Mouse (Mus musculus) small intestine, adult 2 months (tissue): ENCODE results near the gene Lbhd2. TPM values are rescaled to one million over a fixed set of nuclear protein-coding genes. Genes with fewer than 3 reads are reported as not detected.

Experiments used
- H3K27ac ChIP-seq: fragments of 200-500 bp; 2 replicates; pipeline ENCODE4 v1.5.1; 2012; ENCODE audit warnings: low read depth, low read length, control low read depth, inconsistent platforms; ENCODE audit not compliant: insufficient read depth
- H3K27me3 ChIP-seq: fragments of 200-500 bp; 2 replicates; pipeline ENCODE4 v1.6.1; 2012; ENCODE audit warnings: mild to moderate bottlenecking, moderate library complexity, low read length, inconsistent platforms; ENCODE audit not compliant: control insufficient read depth, insufficient read depth
- H3K36me3 ChIP-seq: fragments of 200-500 bp; 2 replicates; pipeline ENCODE4 v1.6.1; 2012; ENCODE audit warnings: mild to moderate bottlenecking, low read length, control low read depth, inconsistent platforms; ENCODE audit not compliant: control insufficient read depth, insufficient read depth
- H3K4me1 ChIP-seq: fragments of 200-500 bp; 2 replicates; pipeline ENCODE4 v1.6.1; 2012; ENCODE audit warnings: low read length, inconsistent platforms, mixed read lengths; ENCODE audit not compliant: control insufficient read depth, insufficient read depth, insufficient read length
- H3K4me3 ChIP-seq: fragments of 200-500 bp; 2 replicates; pipeline ENCODE4 v1.5.1; 2012; ENCODE audit warnings: low read depth, mild to moderate bottlenecking, control low read depth, inconsistent platforms, low read length, moderate library complexity
- CTCF ChIP-seq: fragments of 200-500 bp; IDR thresholded peaks from 2 replicates; pipeline ENCODE4 v1.5.1; 2012; ENCODE audit warnings: low read depth, mild to moderate bottlenecking, control low read depth, inconsistent platforms, low read length, moderate library complexity, mixed read lengths; ENCODE audit not compliant: insufficient replicate concordance, insufficient read length; ENCODE audit errors: extremely low read depth
- POLR2A ChIP-seq: fragments of 200-500 bp; IDR thresholded peaks from 2 replicates; pipeline ENCODE4 v1.6.1; 2012; ENCODE audit warnings: low read depth, mild to moderate bottlenecking, control low read depth, inconsistent platforms, low read length, moderate library complexity
- WGBS: fragments of 180-500 bp; shearing (Covaris S2); methylation state at CpG from one replicate; pipeline ENCODE4 v1.1.7; 2018; 5-methylcytosine and 5-hydroxymethylcytosine counted together
- polyA plus RNA-seq: library from polyadenylated mRNA; depleted of rRNA; stranded (reverse); fragments of >200 nt; gene quantifications from 2 replicates; pipeline ENCODE4 v1.2.3, GENCODE M21; 2012

Gene Lbhd2
- polyA plus RNA-seq, 1 experiment = not detected

DNA sequence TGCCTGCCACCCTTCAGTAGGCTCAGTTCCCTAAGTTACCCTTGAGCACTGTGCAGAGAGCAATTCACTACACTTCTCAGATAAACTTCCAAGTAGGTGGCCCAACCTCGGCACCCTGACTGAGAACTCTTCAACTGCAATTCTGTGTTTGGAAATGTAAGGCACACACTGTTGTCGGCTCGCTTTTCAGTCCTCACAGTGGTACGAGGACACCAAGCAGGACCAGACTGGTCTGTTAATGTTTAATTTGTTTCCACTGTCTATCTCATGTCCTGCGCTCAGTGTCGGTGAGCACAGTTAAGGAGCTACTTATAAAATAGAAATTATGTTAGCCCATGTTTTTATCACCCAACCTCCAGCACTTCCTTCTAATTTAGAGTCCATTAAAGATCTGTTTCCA is 33.2 kb upstream of the Lbhd2 start:
- WGBS = 28% methylated on average over 6 of the region's 6 CpGs

GRCm38 (mm10) chr12:111374727-111375126 is 31.9 kb upstream of the Lbhd2 start:
- H3K4me1 ChIP-seq = peaks cover 17% of the 10 kb centered on the region
- peak overlapping the region; percentile 16; the same call in 1 of the 2 replicates for H3K4me3 ChIP-seq
- TF ChIP-seq CTCF (no peak), POLR2A (no peak)
- peak overlapping the region; percentile 27 for H3K27ac ChIP-seq
- no peaks in the 10 kb centered on the region for H3K36me3 ChIP-seq
- WGBS = 29% methylated on average over 10 of the region's 10 CpGs
- H3K27me3 ChIP-seq = no peaks in the 10 kb centered on the region

More for the DNA sequence above, 33.2 kb upstream of the Lbhd2 start:
- Histone ChIP-seq H3K27me3 (no peaks in the 10 kb centered on the region), H3K4me1 (peaks cover 16% of the 10 kb centered on the region), H3K27ac (no peak overlapping the region), H3K4me3 (no peak overlapping the region), H3K36me3 (no peaks in the 10 kb centered on the region)
- TF ChIP-seq POLR2A (no peak), CTCF (no peak)

- Histone ChIP-seq H3K27ac (peak overlapping the region; percentile 98), H3K36me3 (no peaks in the 10 kb centered on the region), H3K4me1 (peaks cover 11% of the 10 kb centered on the region), H3K4me3 (peak overlapping the region; percentile 68), H3K27me3 (no peaks in the 10 kb centered on the region)
- TF ChIP-seq CTCF = no peak
- TF ChIP-seq POLR2A = no peak
- 15% methylated on average over 12 of the region's 12 CpGs for WGBS
These were observed 31.1 kb upstream of the Lbhd2 start for GRCm38 (mm10) chr12:111375559-111375958.

DNA sequence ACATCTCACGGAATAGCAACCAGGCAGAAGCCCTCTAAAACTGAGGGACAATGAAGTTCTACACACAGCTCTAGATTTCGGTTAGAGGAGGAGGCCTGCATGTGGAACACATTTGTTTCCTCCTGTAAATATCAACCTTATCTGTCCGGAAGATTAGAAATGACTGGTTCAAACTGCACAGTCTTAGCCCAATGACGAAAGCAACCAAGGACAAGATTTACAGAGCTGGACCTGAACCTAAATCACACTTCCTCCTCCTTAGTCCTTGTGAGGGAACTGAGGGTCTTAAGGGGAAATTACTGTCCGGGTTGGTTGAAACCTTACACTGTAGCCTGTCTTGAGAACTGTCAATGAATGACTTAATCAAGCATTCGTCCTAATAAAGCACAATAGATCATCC is 30.6 kb upstream of the Lbhd2 start:
- Histone ChIP-seq H3K4me1 (peaks cover 9% of the 10 kb centered on the region), H3K4me3 (peak overlapping the region; percentile 68), H3K36me3 (no peaks in the 10 kb centered on the region), H3K27ac (peak overlapping the region; percentile 98), H3K27me3 (no peaks in the 10 kb centered on the region)
- WGBS = 2% methylated on average over 6 of the region's 6 CpGs
- TF ChIP-seq CTCF = no peak
- TF ChIP-seq POLR2A = no peak

DNA sequence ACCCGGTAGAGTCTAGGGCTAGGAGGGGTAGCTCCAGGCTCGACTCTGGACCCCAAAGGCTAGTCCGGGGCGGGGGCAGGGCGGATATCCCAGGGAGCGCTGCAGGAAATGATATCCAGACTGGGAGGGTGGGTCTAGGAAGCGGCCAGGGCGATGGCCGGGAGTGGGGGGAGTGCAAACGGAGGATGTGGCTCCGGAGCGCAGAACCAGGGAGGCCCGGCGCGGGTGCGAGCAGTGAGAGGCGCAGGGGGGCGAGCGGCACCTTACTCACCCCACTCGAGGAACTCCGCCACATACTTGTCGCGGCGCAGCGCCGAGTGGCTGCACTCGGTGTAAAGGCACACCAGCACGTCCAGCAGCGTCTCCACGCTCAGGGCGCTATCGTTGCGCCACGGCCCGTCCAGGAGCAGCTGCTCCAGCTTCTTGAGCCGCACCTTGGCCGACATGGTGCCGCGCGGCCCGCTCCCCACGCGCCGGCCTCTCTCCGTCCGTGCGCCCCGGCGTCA is 29.7 kb upstream of the Lbhd2 start:
- TF ChIP-seq POLR2A (peak; percentile 42; the same call in 1 of the 2 replicates), CTCF (no peak)
- 1% methylated on average over 49 of the region's 49 CpGs for WGBS

DNA sequence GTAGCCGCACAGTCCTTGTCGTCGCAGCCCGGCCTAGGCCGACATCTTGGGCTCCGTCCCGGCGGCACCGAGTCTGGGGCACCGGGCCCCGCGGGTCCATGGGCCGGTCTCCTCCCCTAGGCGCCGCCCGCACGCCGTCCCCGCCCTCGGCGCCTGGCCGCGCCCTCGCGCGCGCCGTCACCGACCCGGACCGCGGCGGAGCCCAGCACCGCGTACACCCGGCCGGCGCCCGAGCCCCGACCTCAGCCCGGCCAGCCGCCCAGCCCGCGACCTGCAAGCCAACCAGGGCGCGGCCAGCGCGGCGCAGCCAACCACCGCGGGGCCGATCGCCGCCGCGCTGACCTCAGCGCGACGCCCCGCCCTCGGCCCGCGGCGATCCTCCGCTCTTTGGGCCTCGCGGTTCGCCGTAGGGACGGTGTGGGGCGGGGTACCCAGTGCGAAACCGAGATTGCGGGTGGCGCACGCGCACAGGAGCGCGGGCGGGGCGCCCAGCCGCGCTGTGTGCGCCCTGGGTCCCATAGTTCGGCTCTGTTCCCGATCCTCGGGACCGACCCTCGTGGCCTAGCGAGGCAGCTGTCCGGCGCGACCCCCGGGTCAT is 29.1 kb upstream of the Lbhd2 start, which contains the start of gene Cdc42bpb:
Cdc42bpb (minus strand) TSS at position 343 of the 598 bp plus-strand sequence.
- Histone ChIP-seq H3K27me3 (no peaks in the 10 kb centered on the region), H3K27ac (peak within 1 kb of the TSS; percentile 98), H3K36me3 (no peaks in the 10 kb centered on the region), H3K4me1 (peaks cover 9% of the 10 kb centered on the region), H3K4me3 (peak within 1 kb of the TSS; percentile 94)
- peak; percentile 43 for TF ChIP-seq POLR2A
- TF ChIP-seq CTCF = no peak
- WGBS = under 1% methylated on average over 94 of the region's 94 CpGs

More for the DNA sequence above, 29.7 kb upstream of the Lbhd2 start:
- Histone ChIP-seq H3K36me3 (no peaks in the 10 kb centered on the region), H3K4me3 (peak overlapping the region; percentile 94), H3K27ac (peak overlapping the region; percentile 98), H3K27me3 (no peaks in the 10 kb centered on the region), H3K4me1 (peaks cover 9% of the 10 kb centered on the region)

DNA sequence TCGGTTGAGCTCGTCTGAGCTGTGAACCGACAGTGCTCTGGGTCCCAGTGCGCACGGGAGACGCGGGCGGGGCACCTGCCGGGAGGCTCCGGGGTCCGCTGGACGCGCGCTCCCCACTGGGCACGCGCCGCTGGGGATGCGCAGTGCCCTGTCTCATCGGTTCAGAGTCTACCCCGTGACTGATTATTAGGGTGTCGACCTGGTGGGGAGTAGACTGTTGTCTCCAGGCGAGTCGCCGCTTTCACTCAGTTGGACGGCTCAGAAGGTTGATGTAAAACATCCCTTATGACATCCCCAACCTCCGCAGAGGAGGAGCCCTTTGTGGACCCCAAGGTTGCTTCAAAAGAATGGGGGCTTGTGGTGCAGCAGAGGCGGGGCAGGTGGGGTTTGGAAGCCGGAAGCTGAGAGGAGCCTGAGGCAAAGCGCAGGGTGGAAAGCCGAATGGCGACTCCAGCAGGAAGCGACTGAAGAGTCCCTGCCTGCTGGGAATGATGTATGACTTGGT is 28.6 kb upstream of the Lbhd2 start:
- Histone ChIP-seq H3K36me3 (no peaks in the 10 kb centered on the region), H3K27ac (peak overlapping the region; percentile 76), H3K27me3 (no peaks in the 10 kb centered on the region), H3K4me1 (peaks cover 9% of the 10 kb centered on the region), H3K4me3 (peak overlapping the region; percentile 94)
- WGBS = 1% methylated on average over 32 of the region's 32 CpGs
- TF ChIP-seq CTCF = no peak
- no peak for TF ChIP-seq POLR2A
